Mouse (Mus musculus): ENCODE results near the gene Hamp. TPM values are rescaled to one million over a fixed set of nuclear protein-coding genes. Genes with fewer than 3 reads are reported as not detected.
A peak's percentile ranks its signal among the peaks of the same experiment; 100 is the strongest.

The Hamp gene
- polyA plus RNA-seq, 1 experiment: not detected

DNA sequence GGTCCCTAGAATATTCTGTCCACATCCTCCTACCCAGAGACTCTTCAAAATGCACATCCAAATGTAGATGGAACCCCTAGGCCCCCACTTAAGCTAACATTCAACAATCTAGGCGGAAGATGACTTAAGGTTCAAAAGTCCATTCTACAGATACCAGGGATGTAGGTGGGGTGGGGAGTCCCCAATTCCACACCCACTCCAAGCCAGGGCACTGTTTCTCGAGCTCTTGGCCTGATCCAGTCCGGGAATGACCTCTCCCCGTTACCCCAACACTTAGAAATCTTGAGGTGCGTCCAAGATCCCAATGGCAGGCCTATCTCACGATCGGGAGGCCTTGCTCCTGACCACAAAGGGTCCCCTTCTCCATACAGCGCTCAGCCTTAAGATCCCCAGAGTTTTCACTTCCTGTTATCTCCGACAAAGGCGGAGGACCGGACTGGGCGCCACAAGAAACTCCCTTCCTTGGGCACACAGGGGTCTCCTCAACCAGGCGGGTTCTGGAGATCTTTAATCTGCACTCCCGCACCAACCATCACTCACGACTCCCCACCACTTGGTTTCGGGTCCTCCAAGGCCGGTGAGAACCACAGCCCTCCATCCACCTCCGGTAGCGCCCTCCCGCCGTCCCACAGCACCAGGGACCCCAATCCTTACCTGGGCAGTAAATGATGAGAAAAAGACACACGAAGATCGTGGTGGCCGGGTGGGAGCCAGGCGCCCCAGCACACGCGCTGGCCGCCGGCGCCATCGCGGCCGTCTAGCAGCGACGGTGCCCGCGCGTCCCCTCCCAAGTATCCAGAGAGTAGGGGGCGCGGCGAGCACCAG, 28.8 kb upstream of the Hamp start:
- TF ChIP-seq POLR2A (IDR thresholded peaks at IDR 0.05; ENCODE audit: control insufficient read depth, low read depth, low read length): no peak
- no peak for TF ChIP-seq CTCF (IDR thresholded peaks at IDR 0.05; ENCODE audit: control insufficient read depth, insufficient read depth, insufficient replicate concordance, low read depth, low read length)
- H3K4me3 ChIP-seq (ENCODE audit: control insufficient read depth, low read depth, low read length): peak overlapping the region; percentile 73
- 0 out of 2 replicates have a peak overlapping the region, but pooled peaks have one; percentile 3 for H3K27ac ChIP-seq (ENCODE audit: control insufficient read depth, insufficient read depth, low read depth, low read length)

DNA sequence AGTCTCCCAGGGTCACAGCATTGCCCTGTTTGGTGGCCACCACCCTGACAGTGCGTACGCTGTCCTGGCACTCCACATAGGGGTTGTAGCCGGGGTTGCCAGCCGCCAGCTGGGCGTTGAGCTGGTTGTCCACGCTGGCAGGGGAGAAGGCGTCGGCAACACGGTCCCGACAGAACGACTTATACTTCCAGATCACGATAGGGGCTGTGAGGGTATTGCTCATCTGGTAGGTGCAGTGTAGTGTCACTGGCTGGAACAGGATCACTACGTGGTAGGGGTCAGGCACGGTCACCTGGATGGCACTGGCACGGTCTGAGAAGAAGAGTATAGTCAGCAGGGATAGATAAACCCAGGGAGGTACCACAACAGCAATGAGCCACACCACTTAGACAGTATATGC, 28.1 kb upstream of the Hamp start:
- H3K27me3 ChIP-seq (ENCODE audit: control insufficient read depth, insufficient read depth, low read length): no peaks in the 10 kb centered on the region
- TF ChIP-seq POLR2A (IDR thresholded peaks at IDR 0.05; ENCODE audit: control insufficient read depth, low read depth, low read length) (no peak), CTCF (IDR thresholded peaks at IDR 0.05; ENCODE audit: control insufficient read depth, insufficient read depth, insufficient replicate concordance, low read depth, low read length) (no peak)
- peak overlapping the region; percentile 73; the same call in 1 of the 2 replicates for H3K4me3 ChIP-seq (ENCODE audit: control insufficient read depth, low read depth, low read length)
- no peaks in the 10 kb centered on the region for H3K36me3 ChIP-seq (ENCODE audit: control insufficient read depth, insufficient read depth, low read length)
- peaks cover 18% of the 10 kb centered on the region for H3K4me1 ChIP-seq (ENCODE audit: control insufficient read depth, insufficient read depth, low read length)
- H3K27ac ChIP-seq (ENCODE audit: control insufficient read depth, insufficient read depth, low read depth, low read length): peak overlapping the region; percentile 2; the same call in 1 of the 2 replicates

More for the DNA sequence above, 28.8 kb upstream of the Hamp start:
- Histone ChIP-seq H3K4me1 (ENCODE audit: control insufficient read depth, insufficient read depth, low read length) (peaks cover 18% of the 10 kb centered on the region), H3K27me3 (ENCODE audit: control insufficient read depth, insufficient read depth, low read length) (no peaks in the 10 kb centered on the region), H3K36me3 (ENCODE audit: control insufficient read depth, insufficient read depth, low read length) (no peaks in the 10 kb centered on the region)

DNA sequence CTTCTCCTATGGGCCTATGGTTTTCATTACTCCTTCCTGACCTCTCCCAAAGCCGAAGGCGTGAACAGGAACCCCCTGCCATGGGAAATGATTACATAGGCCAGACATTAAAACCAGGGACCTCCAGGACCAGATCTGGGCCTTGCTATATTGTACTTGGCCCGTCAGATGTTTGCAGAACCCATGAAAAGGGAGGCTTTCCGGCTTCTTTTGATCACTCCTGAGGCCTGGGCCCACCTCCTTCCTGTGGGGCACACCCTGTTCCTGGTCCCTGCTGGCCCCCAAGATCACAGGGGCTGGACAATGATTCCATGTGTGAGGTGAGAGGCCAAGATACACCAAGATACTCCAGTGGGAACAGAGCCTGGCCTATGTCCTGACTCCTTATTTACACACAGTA, 25.3 kb upstream of the Hamp start:
- Histone ChIP-seq H3K27ac (ENCODE audit: control insufficient read depth, insufficient read depth, low read depth, low read length) (peak overlapping the region; percentile 70), H3K4me3 (ENCODE audit: control insufficient read depth, low read depth, low read length) (no peak overlapping the region), H3K27me3 (ENCODE audit: control insufficient read depth, insufficient read depth, low read length) (no peaks in the 10 kb centered on the region), H3K4me1 (ENCODE audit: control insufficient read depth, insufficient read depth, low read length) (peaks cover 18% of the 10 kb centered on the region), H3K36me3 (ENCODE audit: control insufficient read depth, insufficient read depth, low read length) (no peaks in the 10 kb centered on the region)
- TF ChIP-seq CTCF (IDR thresholded peaks at IDR 0.05; ENCODE audit: control insufficient read depth, insufficient read depth, insufficient replicate concordance, low read depth, low read length): no peak
- no peak for TF ChIP-seq POLR2A (IDR thresholded peaks at IDR 0.05; ENCODE audit: control insufficient read depth, low read depth, low read length)

DNA sequence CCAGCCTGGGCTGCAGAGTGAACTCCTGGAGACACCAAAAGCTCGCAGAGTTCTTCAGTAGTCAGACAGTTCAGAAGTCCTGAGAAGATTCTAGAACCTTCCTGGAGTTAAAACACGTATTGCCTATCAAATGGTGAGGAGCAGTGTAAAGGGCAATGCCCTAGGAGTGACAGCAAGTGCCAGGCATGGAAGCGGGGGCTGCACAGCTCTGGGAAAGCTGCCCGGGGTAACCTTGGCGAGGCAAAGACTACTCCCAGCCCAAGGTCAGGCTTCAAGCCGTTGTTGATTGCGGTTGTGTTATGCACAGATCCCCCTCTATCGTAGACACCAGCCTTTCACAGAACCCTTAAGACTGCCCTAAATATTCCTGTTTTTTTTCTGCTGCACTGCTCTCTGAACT, 24.8 kb upstream of the Hamp start:
- Histone ChIP-seq H3K27ac (ENCODE audit: control insufficient read depth, insufficient read depth, low read depth, low read length) (peak overlapping the region; percentile 70), H3K36me3 (ENCODE audit: control insufficient read depth, insufficient read depth, low read length) (no peaks in the 10 kb centered on the region), H3K27me3 (ENCODE audit: control insufficient read depth, insufficient read depth, low read length) (no peaks in the 10 kb centered on the region), H3K4me3 (ENCODE audit: control insufficient read depth, low read depth, low read length) (no peak overlapping the region), H3K4me1 (ENCODE audit: control insufficient read depth, insufficient read depth, low read length) (peaks cover 15% of the 10 kb centered on the region)
- 0 out of 2 replicates have a peak, but pooled peaks have one; percentile 20 for TF ChIP-seq POLR2A (IDR thresholded peaks at IDR 0.05; ENCODE audit: control insufficient read depth, low read depth, low read length)
- TF ChIP-seq CTCF (IDR thresholded peaks at IDR 0.05; ENCODE audit: control insufficient read depth, insufficient read depth, insufficient replicate concordance, low read depth, low read length): no peak

DNA sequence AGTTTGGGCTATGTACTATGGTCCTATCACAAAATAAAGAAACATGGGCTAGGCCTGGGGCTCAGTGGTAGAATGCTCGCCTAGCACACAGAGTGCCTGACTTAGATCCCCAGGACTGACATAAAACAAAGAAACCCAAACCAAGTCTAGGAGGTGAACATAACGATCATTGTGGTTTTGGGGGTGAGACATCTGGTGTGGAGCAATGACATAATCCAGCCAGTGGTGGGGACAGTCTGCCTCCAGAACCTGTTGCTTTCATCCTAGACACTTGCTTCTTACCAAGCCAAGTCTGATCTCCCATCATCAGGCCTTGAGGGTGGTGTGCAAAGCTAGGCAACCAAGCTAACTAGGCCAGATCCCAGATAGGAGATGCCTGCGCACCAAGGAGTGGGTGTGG, 22.8 kb upstream of the Hamp start:
- Histone ChIP-seq H3K27ac (ENCODE audit: control insufficient read depth, insufficient read depth, low read depth, low read length) (peak overlapping the region; percentile 22), H3K27me3 (ENCODE audit: control insufficient read depth, insufficient read depth, low read length) (no peaks in the 10 kb centered on the region), H3K4me1 (ENCODE audit: control insufficient read depth, insufficient read depth, low read length) (peaks cover 7% of the 10 kb centered on the region), H3K4me3 (ENCODE audit: control insufficient read depth, low read depth, low read length) (no peak overlapping the region), H3K36me3 (ENCODE audit: control insufficient read depth, insufficient read depth, low read length) (no peaks in the 10 kb centered on the region)
- TF ChIP-seq CTCF (IDR thresholded peaks at IDR 0.05; ENCODE audit: control insufficient read depth, insufficient read depth, insufficient replicate concordance, low read depth, low read length) (no peak), POLR2A (IDR thresholded peaks at IDR 0.05; ENCODE audit: control insufficient read depth, low read depth, low read length) (no peak)

DNA sequence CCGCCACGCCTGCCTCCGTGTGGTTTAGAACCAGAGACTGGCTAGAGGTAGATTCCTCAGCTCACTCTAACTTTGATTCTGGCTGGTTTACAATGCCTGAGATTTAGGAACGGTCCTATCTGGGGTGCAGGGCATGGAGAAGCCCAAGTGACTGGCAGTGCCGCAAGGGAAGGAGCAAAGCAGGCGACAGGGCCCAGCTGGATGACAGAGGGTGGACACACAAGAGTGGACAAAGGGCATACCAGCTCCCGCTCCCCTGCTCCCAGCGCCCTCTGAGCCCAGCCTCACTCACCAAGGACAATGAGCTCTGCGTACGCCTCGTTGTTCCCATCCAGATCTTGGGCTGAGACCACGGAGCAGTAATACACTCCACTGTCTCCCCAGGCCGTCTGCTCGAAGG, 21.8 kb upstream of the Hamp start:
- Histone ChIP-seq H3K27me3 (ENCODE audit: control insufficient read depth, insufficient read depth, low read length) (no peaks in the 10 kb centered on the region), H3K27ac (ENCODE audit: control insufficient read depth, insufficient read depth, low read depth, low read length) (peak overlapping the region; percentile 69), H3K4me1 (ENCODE audit: control insufficient read depth, insufficient read depth, low read length) (peaks cover 7% of the 10 kb centered on the region), H3K4me3 (ENCODE audit: control insufficient read depth, low read depth, low read length) (no peak overlapping the region), H3K36me3 (ENCODE audit: control insufficient read depth, insufficient read depth, low read length) (no peaks in the 10 kb centered on the region)
- TF ChIP-seq CTCF (IDR thresholded peaks at IDR 0.05; ENCODE audit: control insufficient read depth, insufficient read depth, insufficient replicate concordance, low read depth, low read length) (no peak), POLR2A (IDR thresholded peaks at IDR 0.05; ENCODE audit: control insufficient read depth, low read depth, low read length) (no peak)

DNA sequence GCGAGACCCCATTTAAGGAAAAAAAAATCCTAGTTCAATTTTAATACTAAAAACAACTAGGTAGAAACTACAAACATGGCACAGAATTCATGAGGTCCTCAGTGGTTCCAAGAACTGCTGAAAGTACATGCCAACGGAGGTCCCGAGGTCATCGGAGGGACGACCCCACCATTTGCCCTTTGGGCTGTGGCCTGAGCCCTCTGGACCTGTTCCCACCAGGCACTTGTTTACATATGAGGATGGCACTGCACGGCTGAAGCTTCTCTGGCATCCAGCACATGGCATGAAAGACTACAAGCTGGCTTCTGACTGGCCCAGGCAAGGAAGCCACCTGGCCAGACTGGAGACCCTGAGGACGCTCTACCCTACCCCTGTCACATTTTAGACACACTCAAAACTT, 20.5 kb upstream of the Hamp start:
- Histone ChIP-seq H3K27me3 (ENCODE audit: control insufficient read depth, insufficient read depth, low read length) (no peaks in the 10 kb centered on the region), H3K36me3 (ENCODE audit: control insufficient read depth, insufficient read depth, low read length) (no peaks in the 10 kb centered on the region), H3K4me3 (ENCODE audit: control insufficient read depth, low read depth, low read length) (no peak overlapping the region), H3K4me1 (ENCODE audit: control insufficient read depth, insufficient read depth, low read length) (peaks cover 7% of the 10 kb centered on the region), H3K27ac (ENCODE audit: control insufficient read depth, insufficient read depth, low read depth, low read length) (peak overlapping the region; percentile 55; the same call in 1 of the 2 replicates)
- no peak for TF ChIP-seq CTCF (IDR thresholded peaks at IDR 0.05; ENCODE audit: control insufficient read depth, insufficient read depth, insufficient replicate concordance, low read depth, low read length)
- TF ChIP-seq POLR2A (IDR thresholded peaks at IDR 0.05; ENCODE audit: control insufficient read depth, low read depth, low read length): no peak
